Mouse (Mus musculus): ENCODE measurements around the gene Usp50. TPM values are rescaled to one million over a fixed set of nuclear protein-coding genes. Genes with fewer than 3 reads are reported as not detected.
A peak's percentile ranks its signal among the peaks of the same experiment; 100 is the strongest.

Gene Usp50
- total RNA-seq, 2 experiments from 2014 or later = 0.17 TPM; not detected in 1

- intact Hi-C loops (cut with DNase I) = no loop called here
- no peak for DNase-seq
Observed at GRCm38 (mm10) chr2:126759351-126759750, 23.9 kb downstream of the Usp50 start.

- no peak for DNase-seq
- intact Hi-C loops (cut with DNase I) = no loop called here
Observed at GRCm38 (mm10) chr2:126755664-126756063, 27.6 kb downstream of the Usp50 start.

GRCm38 (mm10) chr2:126743389-126743788, 39.9 kb downstream of the Usp50 start:
- intact Hi-C loops (cut with DNase I) = no loop called here
- DNase-seq = no peak

- intact Hi-C loops (cut with DNase I) = no loop called here
Observed at GRCm38 (mm10) chr2:126740314-126740713, 43.0 kb downstream of the Usp50 start.

GRCm38 (mm10) chr2:126735339-126736073, 47.8 kb downstream of the Usp50 start:
- intact Hi-C loops (cut with DNase I) = no loop called here
- no peak for DNase-seq

More at GRCm38 (mm10) chr2:126740314-126740713, 43.0 kb downstream of the Usp50 start:
- DNase-seq = no peak

- no peak for DNase-seq
- intact Hi-C loops (cut with DNase I) = no loop called here
Observed at GRCm38 (mm10) chr2:126730502-126730901, 52.8 kb downstream of the Usp50 start.

GRCm38 (mm10) chr2:126729207-126729606, 54.1 kb downstream of the Usp50 start:
- intact Hi-C loops (cut with DNase I) = no loop called here
- DNase-seq = no peak

- DNase-seq = no peak
Observed at GRCm38 (mm10) chr2:126712950-126713349, 70.3 kb downstream of the Usp50 start.

GRCm38 (mm10) chr2:126712526-126712925, 70.7 kb downstream of the Usp50 start:
- no peak for DNase-seq
- intact Hi-C loops (cut with DNase I) = no loop called here

More at GRCm38 (mm10) chr2:126712950-126713349, 70.3 kb downstream of the Usp50 start:
- intact Hi-C loops (cut with DNase I) = no loop called here

GRCm38 (mm10) chr2:126708361-126708760, 74.9 kb downstream of the Usp50 start:
- DNase-seq = no peak
- intact Hi-C loops (cut with DNase I) = no loop called here

GRCm38 (mm10) chr2:126707438-126707779, 75.9 kb downstream of the Usp50 start:
- intact Hi-C loops (cut with DNase I) = loop anchor here (1.0 to 2.0 kb wide), 2 partner anchors 33 to 107 kb away; no protein-coding TSS in a partner anchor
- DNase-seq = no peak

GRCm38 (mm10) chr2:126706759-126707437, 76.4 kb downstream of the Usp50 start, which contains the start of gene Usp8:
Gene Usp8 (plus strand): TSS chr2:126707328.
- intact Hi-C loops (cut with DNase I) = loop anchor here (1.0 to 2.0 kb wide), 2 partner anchors 32 to 107 kb away; no protein-coding TSS in a partner anchor
- peak; percentile 97 to 99 for DNase-seq

- DNase-seq = no peak
- intact Hi-C loops (cut with DNase I) = no loop called here
Observed at GRCm38 (mm10) chr2:126695285-126695684, 88.0 kb downstream of the Usp50 start.

GRCm38 (mm10) chr2:126691290-126691689, 92.0 kb downstream of the Usp50 start:
- intact Hi-C loops (cut with DNase I) = no loop called here
- DNase-seq = no peak

GRCm38 (mm10) chr2:126682937-126683336, 100.3 kb downstream of the Usp50 start:
- no peak for DNase-seq
- intact Hi-C loops (cut with DNase I) = no loop called here

GRCm38 (mm10) chr2:126682333-126682732, 100.9 kb downstream of the Usp50 start:
- peak; percentile 7 to 16 for DNase-seq
- intact Hi-C loops (cut with DNase I) = no loop called here

GRCm38 (mm10) chr2:126677366-126677765, 105.9 kb downstream of the Usp50 start:
- intact Hi-C loops (cut with DNase I) = no loop called here
- no peak for DNase-seq

GRCm38 (mm10) chr2:126676122-126676515, 107.2 kb downstream of the Usp50 start, which contains the start of gene Gabpb1:
Gene Gabpb1 (minus strand): TSS chr2:126676337.
- intact Hi-C loops (cut with DNase I) = no loop called here
- DNase-seq = no peak

GRCm38 (mm10) chr2:126675169-126676121, 107.8 kb downstream of the Usp50 start:
- peak; percentile 89 to 90 for DNase-seq
- intact Hi-C loops (cut with DNase I) = loop anchor here (2.0 kb wide), 1 partner anchor 31 kb away; the partner anchor contains the start of gene Usp8

- peak; percentile 63 to 65 for DNase-seq
- intact Hi-C loops (cut with DNase I) = loop anchor here (2.0 kb wide), 1 partner anchor 32 kb away; the partner anchor contains the start of gene Usp8
Observed at GRCm38 (mm10) chr2:126674441-126675168, 108.7 kb downstream of the Usp50 start.
